Mouse (Mus musculus) telencephalon, adult 2 months (tissue): ENCODE results near the gene Slc46a3.
A peak's percentile ranks its signal among the peaks of the same experiment; 100 is the strongest.

Experiments used
- DNase-seq: peaks from one replicate; pipeline ENCODE4 v3.0.0-alpha.2; 2011; ENCODE audit warnings: low read depth, low spot score

The Slc46a3 gene

GRCm38 (mm10) chr5:147895436-147896198 lies 1.0 kb upstream of the Slc46a3 start:
- DNase-seq, result no peak

- no peak for DNase-seq
These were observed 705 bp downstream of the Slc46a3 start for GRCm38 (mm10) chr5:147893766-147894454.

GRCm38 (mm10) chr5:147893143-147893542 lies 1.5 kb downstream of the Slc46a3 start:
- no peak for DNase-seq

GRCm38 (mm10) chr5:147892735-147893134 lies 1.9 kb downstream of the Slc46a3 start:
- DNase-seq, result no peak

GRCm38 (mm10) chr5:147888313-147889297 lies 6.0 kb downstream of the Slc46a3 start:
- DNase-seq, result no peak

- DNase-seq, result no peak
These were observed 11.0 kb downstream of the Slc46a3 start for GRCm38 (mm10) chr5:147883581-147883980.

GRCm38 (mm10) chr5:147879971-147880682 lies 14.5 kb downstream of the Slc46a3 start:
- no peak for DNase-seq

- no peak for DNase-seq
These were observed 17.1 kb downstream of the Slc46a3 start for GRCm38 (mm10) chr5:147877520-147877919.

GRCm38 (mm10) chr5:147875210-147875609 lies 19.4 kb downstream of the Slc46a3 start:
- DNase-seq, result no peak

- no peak for DNase-seq
These were observed 20.0 kb downstream of the Slc46a3 start for GRCm38 (mm10) chr5:147874491-147875065.

- DNase-seq, result no peak
These were observed 23.4 kb downstream of the Slc46a3 start for GRCm38 (mm10) chr5:147871091-147871820.

- no peak for DNase-seq
These were observed 24.3 kb downstream of the Slc46a3 start for GRCm38 (mm10) chr5:147870296-147870695.

- no peak for DNase-seq
These were observed 25.0 kb downstream of the Slc46a3 start for GRCm38 (mm10) chr5:147869568-147869967.

- no peak for DNase-seq
These were observed 25.9 kb downstream of the Slc46a3 start for GRCm38 (mm10) chr5:147868674-147869073.

- peak; percentile 81 for DNase-seq
These were observed 34.0 kb downstream of the Slc46a3 start, which contains the start of gene Pomp for GRCm38 (mm10) chr5:147860449-147861261. Gene Pomp (plus strand): TSS chr5:147860461.

GRCm38 (mm10) chr5:147860076-147860448 lies 34.6 kb downstream of the Slc46a3 start:
- DNase-seq, result no peak

- no peak for DNase-seq
These were observed 44.4 kb downstream of the Slc46a3 start for GRCm38 (mm10) chr5:147850194-147850593.

GRCm38 (mm10) chr5:147848164-147848863 lies 46.3 kb downstream of the Slc46a3 start:
- no peak for DNase-seq

- no peak for DNase-seq
These were observed 47.3 kb downstream of the Slc46a3 start for GRCm38 (mm10) chr5:147847361-147847760.
